Mouse (Mus musculus) kidney, adult 2 months (tissue): ENCODE data around the gene Ptgis. TPM values are rescaled to one million over a fixed set of nuclear protein-coding genes. Genes with fewer than 3 reads are reported as not detected.

Experiments used
- DNase-seq: peaks from one replicate; pipeline ENCODE4 v3.0.0; 2021
- H3K27ac ChIP-seq: fragments of 200-500 bp; 2 replicates; pipeline ENCODE4 v1.5.1; 2012; ENCODE audit warnings: low read depth, low read length, control low read depth, inconsistent platforms; ENCODE audit not compliant: insufficient read depth
- H3K27me3 ChIP-seq: fragments of 200-500 bp; replicated peaks from 2 replicates; pipeline ENCODE4 v1.6.1; 2012; ENCODE audit warnings: mild to moderate bottlenecking, moderate library complexity, low read length, inconsistent platforms; ENCODE audit not compliant: control insufficient read depth, insufficient read depth
- H3K36me3 ChIP-seq: fragments of 200-500 bp; 2 replicates; pipeline ENCODE4 v1.6.1; 2012; ENCODE audit warnings: mild to moderate bottlenecking, moderate library complexity, low read length, inconsistent platforms; ENCODE audit not compliant: control insufficient read depth, insufficient read depth
- H3K4me1 ChIP-seq: fragments of 200-500 bp; 2 replicates; pipeline ENCODE4 v1.6.1; 2011; ENCODE audit warnings: low read length; ENCODE audit not compliant: control insufficient read depth, insufficient read depth
- H3K4me3 ChIP-seq: fragments of 200-500 bp; 2 replicates; pipeline ENCODE4 v1.5.1; 2011; ENCODE audit warnings: mild to moderate bottlenecking, low read depth, low read length, control low read depth; ENCODE audit not compliant: insufficient read depth
- CTCF ChIP-seq: fragments of 200-500 bp; conservative IDR thresholded peaks from 2 replicates; pipeline ENCODE4 v1.5.1; 2011; ENCODE audit warnings: low read depth, mild to moderate bottlenecking, control low read depth, low read length, moderate library complexity, mixed read lengths; ENCODE audit not compliant: insufficient read depth, insufficient read length
- POLR2A ChIP-seq: fragments of 200-500 bp; IDR thresholded peaks from one replicate; pipeline ENCODE4 v1.6.1; 2011; ENCODE audit warnings: low read depth, low read length, control low read depth
- WGBS: fragments of 180-500 bp; shearing (Covaris S2); methylation state at CpG from one replicate; pipeline ENCODE4 v1.1.7; 2018; 5-methylcytosine and 5-hydroxymethylcytosine counted together
- polyA plus RNA-seq: library from polyadenylated mRNA; depleted of rRNA; stranded (reverse); fragments of >200 nt; gene quantifications from 2 replicates; pipeline ENCODE4 v1.2.3, GENCODE M21; 2012

The Ptgis gene
- polyA plus RNA-seq, 1 experiment: 8.3 TPM

GRCm38 (mm10) chr2:167219154-167219775, 21.1 kb downstream of the Ptgis start:
- TF ChIP-seq POLR2A (no peak), CTCF (peak; percentile 99)
- peak; percentile 86 for DNase-seq
- Histone ChIP-seq H3K4me3 (no peak overlapping the region), H3K4me1 (no peaks in the 10 kb centered on the region), H3K27me3 (no peaks in the 10 kb centered on the region), H3K27ac (no peak overlapping the region), H3K36me3 (no peaks in the 10 kb centered on the region)
- 38% methylated on average over 8 of the region's 8 CpGs for WGBS

DNA sequence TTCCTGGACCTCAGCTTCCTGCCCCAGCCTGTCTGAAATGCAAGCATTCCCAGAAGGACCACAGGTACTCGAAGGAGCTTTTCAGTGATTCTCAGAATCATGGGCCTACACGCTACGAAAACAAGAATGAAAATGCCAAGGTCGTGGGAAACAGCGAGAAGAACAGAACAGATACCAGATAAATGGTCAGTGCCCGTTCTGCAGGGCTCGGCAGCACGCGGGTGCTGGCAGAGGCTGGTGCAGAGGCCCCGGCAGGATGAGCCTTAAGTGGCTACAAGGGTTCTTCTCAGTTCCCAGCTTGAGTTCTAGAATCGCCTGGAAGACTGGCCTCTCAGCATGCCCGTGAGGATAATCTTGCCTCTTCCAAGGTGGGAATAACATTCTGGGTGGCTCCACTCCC, 26.7 kb downstream of the Ptgis start:
- Histone ChIP-seq H3K27ac (no peak overlapping the region), H3K27me3 (no peaks in the 10 kb centered on the region), H3K4me3 (no peak overlapping the region), H3K4me1 (no peaks in the 10 kb centered on the region), H3K36me3 (no peaks in the 10 kb centered on the region)
- WGBS: 96% methylated on average over 12 of the region's 12 CpGs
- no peak for TF ChIP-seq POLR2A
- TF ChIP-seq CTCF: no peak
- DNase-seq: no peak

GRCm38 (mm10) chr2:167213076-167213475, 27.3 kb downstream of the Ptgis start:
- no peak for DNase-seq
- no peaks in the 10 kb centered on the region for H3K27me3 ChIP-seq
- TF ChIP-seq CTCF: peak; percentile 31
- TF ChIP-seq POLR2A: no peak
- 94% methylated on average over 3 of the region's 3 CpGs for WGBS
- H3K27ac ChIP-seq: no peak overlapping the region
- no peaks in the 10 kb centered on the region for H3K4me1 ChIP-seq
- H3K4me3 ChIP-seq: no peak overlapping the region
- H3K36me3 ChIP-seq: no peaks in the 10 kb centered on the region

DNA sequence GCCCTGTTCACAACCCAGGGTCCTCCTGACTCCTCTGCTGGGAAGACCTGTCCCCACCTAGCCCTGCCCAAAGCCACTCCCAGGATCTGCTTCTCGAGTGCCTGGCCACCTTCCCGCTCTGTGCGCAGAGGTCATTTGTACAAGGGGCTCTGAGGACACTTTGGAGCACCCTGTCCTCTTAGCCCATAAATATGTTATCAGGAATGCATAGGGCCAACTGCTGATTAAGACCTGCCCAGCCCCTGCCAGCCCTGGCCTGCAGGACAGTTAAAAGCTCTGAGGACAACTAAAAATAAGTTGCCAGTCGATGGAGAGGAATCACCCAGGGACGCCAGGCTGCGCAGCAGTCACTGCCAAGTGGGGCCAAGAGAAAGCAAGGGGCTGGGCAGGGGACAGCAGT, 27.9 kb downstream of the Ptgis start:
- no peak for TF ChIP-seq POLR2A
- TF ChIP-seq CTCF: no peak
- Histone ChIP-seq H3K36me3 (no peaks in the 10 kb centered on the region), H3K27me3 (no peaks in the 10 kb centered on the region), H3K27ac (no peak overlapping the region), H3K4me3 (no peak overlapping the region), H3K4me1 (no peaks in the 10 kb centered on the region)
- DNase-seq: no peak
- WGBS: 92% methylated on average over 6 of the region's 6 CpGs

DNA sequence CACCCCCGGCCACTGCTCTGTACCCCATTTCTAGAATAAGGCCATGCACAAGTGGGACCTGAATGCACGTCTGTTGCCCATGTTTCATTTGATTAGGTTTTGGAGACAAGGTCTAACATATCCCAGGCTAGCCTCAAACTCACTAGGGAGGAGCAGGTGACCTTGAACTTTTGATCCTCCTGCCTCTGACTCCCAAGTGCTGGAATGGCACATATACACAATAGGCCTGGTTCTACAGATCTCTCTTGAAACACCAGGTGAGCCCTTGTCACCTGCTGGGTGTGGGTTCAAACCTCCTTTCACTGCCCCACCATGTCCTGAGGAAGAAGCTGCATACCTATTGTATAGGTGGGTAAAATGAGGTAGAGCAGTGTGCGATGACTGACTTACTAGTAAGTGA, 28.3 kb downstream of the Ptgis start:
- no peak for DNase-seq
- H3K27me3 ChIP-seq: no peaks in the 10 kb centered on the region
- TF ChIP-seq CTCF (no peak), POLR2A (no peak)
- H3K36me3 ChIP-seq: no peaks in the 10 kb centered on the region
- H3K27ac ChIP-seq: no peak overlapping the region
- 95% methylated on average over 3 of the region's 3 CpGs for WGBS
- no peaks in the 10 kb centered on the region for H3K4me1 ChIP-seq
- no peak overlapping the region for H3K4me3 ChIP-seq

DNA sequence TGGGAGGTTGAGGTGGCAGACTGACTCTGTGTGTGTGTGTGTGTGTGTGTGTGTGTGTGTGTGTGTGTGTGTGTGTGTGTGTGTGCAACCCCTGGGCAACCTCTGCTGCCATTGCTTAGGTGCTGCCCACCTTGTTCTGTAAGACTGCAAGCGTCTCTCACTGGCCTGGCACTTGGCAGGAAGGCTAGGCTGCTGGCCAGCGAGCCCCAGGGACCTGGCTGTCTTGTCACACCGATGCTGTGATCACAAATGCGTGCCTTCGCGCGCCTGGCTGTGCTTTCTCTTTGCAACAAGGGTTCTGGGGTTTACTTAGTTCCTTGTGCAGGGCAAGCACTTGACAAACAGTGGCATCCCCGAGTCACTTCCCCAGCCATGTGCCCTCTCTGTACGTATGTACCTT, 30.5 kb downstream of the Ptgis start:
- no peaks in the 10 kb centered on the region for H3K4me1 ChIP-seq
- 39% methylated on average over 9 of the region's 9 CpGs for WGBS
- TF ChIP-seq CTCF (no peak), POLR2A (no peak)
- H3K27ac ChIP-seq: no peak overlapping the region
- H3K4me3 ChIP-seq: no peak overlapping the region
- no peaks in the 10 kb centered on the region for H3K27me3 ChIP-seq
- H3K36me3 ChIP-seq: no peaks in the 10 kb centered on the region
- no peak for DNase-seq

DNA sequence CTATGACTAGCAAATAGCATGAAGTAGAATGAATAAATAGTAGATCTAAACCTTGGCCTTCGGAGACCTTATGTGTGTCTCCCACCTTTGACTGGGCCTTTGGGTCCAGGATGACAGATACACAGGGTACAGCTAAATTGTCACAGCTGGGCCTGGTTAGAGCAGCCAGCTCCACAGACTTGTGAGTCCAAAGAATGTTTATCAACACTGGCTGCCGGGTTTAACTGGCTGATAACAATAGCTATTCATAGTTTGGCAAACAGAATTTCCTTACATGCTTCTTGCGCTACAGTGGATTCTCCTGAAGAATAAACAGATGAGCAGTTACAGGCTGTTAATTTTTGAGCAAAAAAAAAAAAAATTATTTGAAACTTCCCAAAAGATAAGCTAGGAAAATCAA, 31.4 kb downstream of the Ptgis start:
- H3K27me3 ChIP-seq: no peaks in the 10 kb centered on the region
- H3K4me1 ChIP-seq: no peaks in the 10 kb centered on the region
- H3K27ac ChIP-seq: no peak overlapping the region
- no peak for DNase-seq
- H3K4me3 ChIP-seq: no peak overlapping the region
- TF ChIP-seq CTCF (no peak), POLR2A (no peak)
- WGBS: 75% methylated on average over 3 of the region's 3 CpGs
- H3K36me3 ChIP-seq: no peaks in the 10 kb centered on the region
